Mouse (Mus musculus): ENCODE results near the gene Mafg. TPM values are rescaled to one million over a fixed set of nuclear protein-coding genes. Genes with fewer than 3 reads are reported as not detected.

The Mafg gene
- polyA plus RNA-seq, 1 experiment from 2014 or later: 58.3 TPM

- peak; percentile 68 for ATAC-seq
- Histone ChIP-seq H3K4me3 (peak overlapping the region; percentile 87), H3K4me1 (peaks cover 48% of the 10 kb centered on the region)
These were observed 52.5 kb downstream of the Mafg start for GRCm38 (mm10) chr11:120580871-120581331.

GRCm38 (mm10) chr11:120580190-120580589, 53.2 kb downstream of the Mafg start:
- Histone ChIP-seq H3K4me2 (peak overlapping the region; percentile 98), H3K27ac (peak overlapping the region; percentile 93), H3K36me3 (peaks cover 63% of the 10 kb centered on the region), H3K9ac (peak overlapping the region; percentile 89), H3K27me3 (replicated peaks) (no peaks in the 10 kb centered on the region), H3K4me1 (peaks cover 52% of the 10 kb centered on the region), H3K9me3 (replicated peaks) (no peaks in the 10 kb centered on the region), H3K4me3 (peak overlapping the region; percentile 87)
- no peak for ATAC-seq
- 45% methylated on average over 7 of the region's 7 CpGs for WGBS (ENCODE audit: insufficient replicate concordance)

More at GRCm38 (mm10) chr11:120580871-120581331, 52.5 kb downstream of the Mafg start:
- under 1% methylated on average over 43 of the region's 44 CpGs for WGBS (ENCODE audit: insufficient replicate concordance)
- Histone ChIP-seq H3K27me3 (replicated peaks) (no peaks in the 10 kb centered on the region), H3K27ac (peak overlapping the region; percentile 93), H3K9me3 (replicated peaks) (no peaks in the 10 kb centered on the region), H3K4me2 (peak overlapping the region; percentile 98), H3K9ac (peak overlapping the region; percentile 89), H3K36me3 (peaks cover 71% of the 10 kb centered on the region)

GRCm38 (mm10) chr11:120579316-120580107, 53.9 kb downstream of the Mafg start:
- H3K9ac ChIP-seq: 0 out of 2 replicates have a peak overlapping the region, but pooled peaks have one; percentile 23
- 60% methylated on average over 15 of the region's 15 CpGs for WGBS (ENCODE audit: insufficient replicate concordance)
- no peak for ATAC-seq
- H3K4me3 ChIP-seq: peak overlapping the region; percentile 87
- H3K4me2 ChIP-seq: peak overlapping the region; percentile 98
- no peaks in the 10 kb centered on the region for H3K9me3 ChIP-seq (replicated peaks)
- peaks cover 57% of the 10 kb centered on the region for H3K4me1 ChIP-seq
- peak overlapping the region; percentile 93 for H3K27ac ChIP-seq
- no peaks in the 10 kb centered on the region for H3K27me3 ChIP-seq (replicated peaks)
- peaks cover 57% of the 10 kb centered on the region for H3K36me3 ChIP-seq

- Histone ChIP-seq H3K9me3 (replicated peaks) (no peaks in the 10 kb centered on the region), H3K9ac (0 out of 2 replicates have a peak overlapping the region, but pooled peaks have one; percentile 23), H3K27me3 (replicated peaks) (no peaks in the 10 kb centered on the region), H3K4me2 (0 out of 2 replicates have a peak overlapping the region, but pooled peaks have one; percentile 98), H3K4me1 (peaks cover 62% of the 10 kb centered on the region), H3K4me3 (no peak overlapping the region), H3K36me3 (peaks cover 49% of the 10 kb centered on the region), H3K27ac (peak overlapping the region; percentile 45; the same call in 1 of the 2 replicates)
- ATAC-seq: no peak
- WGBS (ENCODE audit: insufficient replicate concordance): 86% methylated on average over 10 of the region's 11 CpGs
These were observed 54.6 kb downstream of the Mafg start for GRCm38 (mm10) chr11:120578694-120579243.

- Histone ChIP-seq H3K4me1 (peaks cover 62% of the 10 kb centered on the region), H3K36me3 (peaks cover 43% of the 10 kb centered on the region), H3K9ac (no peak overlapping the region), H3K27ac (peak overlapping the region; percentile 67), H3K4me3 (no peak overlapping the region), H3K4me2 (no peak overlapping the region), H3K27me3 (replicated peaks) (no peaks in the 10 kb centered on the region), H3K9me3 (replicated peaks) (no peaks in the 10 kb centered on the region)
- 79% methylated on average over 10 of the region's 10 CpGs for WGBS (ENCODE audit: insufficient replicate concordance)
- no peak for ATAC-seq
These were observed 55.2 kb downstream of the Mafg start for GRCm38 (mm10) chr11:120578024-120578693.

GRCm38 (mm10) chr11:120577211-120578023, 56.0 kb downstream of the Mafg start:
- no peak for ATAC-seq
- H3K4me2 ChIP-seq: no peak overlapping the region
- H3K4me3 ChIP-seq: no peak overlapping the region
- no peaks in the 10 kb centered on the region for H3K27me3 ChIP-seq (replicated peaks)
- H3K4me1 ChIP-seq: peaks cover 60% of the 10 kb centered on the region
- no peaks in the 10 kb centered on the region for H3K9me3 ChIP-seq (replicated peaks)
- peak overlapping the region; percentile 67 for H3K27ac ChIP-seq
- 79% methylated on average over 7 of the region's 7 CpGs for WGBS (ENCODE audit: insufficient replicate concordance)
- no peak overlapping the region for H3K9ac ChIP-seq
- peaks cover 40% of the 10 kb centered on the region for H3K36me3 ChIP-seq

- H3K27me3 ChIP-seq (replicated peaks): no peaks in the 10 kb centered on the region
- H3K9ac ChIP-seq: no peak overlapping the region
- H3K4me3 ChIP-seq: no peak overlapping the region
- peak overlapping the region; percentile 67 for H3K27ac ChIP-seq
- ATAC-seq: no peak
- WGBS (ENCODE audit: insufficient replicate concordance): 80% methylated on average over 3 of the region's 3 CpGs
- H3K4me2 ChIP-seq: no peak overlapping the region
- no peaks in the 10 kb centered on the region for H3K9me3 ChIP-seq (replicated peaks)
- H3K36me3 ChIP-seq: peaks cover 40% of the 10 kb centered on the region
- peaks cover 60% of the 10 kb centered on the region for H3K4me1 ChIP-seq
These were observed 56.9 kb downstream of the Mafg start for GRCm38 (mm10) chr11:120576365-120576981.

- H3K27me3 ChIP-seq (replicated peaks): no peaks in the 10 kb centered on the region
- ATAC-seq: no peak
- no peaks in the 10 kb centered on the region for H3K9me3 ChIP-seq (replicated peaks)
- H3K4me1 ChIP-seq: peaks cover 66% of the 10 kb centered on the region
- H3K27ac ChIP-seq: peak overlapping the region; percentile 67
- peaks cover 46% of the 10 kb centered on the region for H3K36me3 ChIP-seq
- no peak overlapping the region for H3K4me3 ChIP-seq
- no peak overlapping the region for H3K4me2 ChIP-seq
- no peak overlapping the region for H3K9ac ChIP-seq
These were observed 57.5 kb downstream of the Mafg start for GRCm38 (mm10) chr11:120575940-120576339.

Small RNA genes within 50 kb of the gene (microRNA-seq; reads per million reads assigned to microRNA genes)
- gene Mir6936: 7.4 reads per million, percentile 16 among the genes with 10 or more reads in this experiment

Other genes starting within 250 kb of the Mafg start
- 44.9 and 46.3 TPM in 2 replicates for gene Nploc4, start 195.9 kb downstream of the Mafg start, polyA plus RNA-seq (2016; fragmentation: Nextera tagmentation; extraction: Ambion mirVana)
- not detected in 2 replicates for gene Tspan10, start 191.0 kb downstream of the Mafg start, polyA plus RNA-seq (2016; fragmentation: Nextera tagmentation; extraction: Ambion mirVana)
- gene Pde6g, start 180.1 kb downstream of the Mafg start, polyA plus RNA-seq (2016; fragmentation: Nextera tagmentation; extraction: Ambion mirVana): 0.13 and 0.25 TPM in 2 replicates
- 8.1 and 9.6 TPM in 2 replicates for gene Oxld1, start 175.5 kb downstream of the Mafg start, polyA plus RNA-seq (2016; fragmentation: Nextera tagmentation; extraction: Ambion mirVana)
- gene Ccdc137, start 175.5 kb downstream of the Mafg start, polyA plus RNA-seq (2016; fragmentation: Nextera tagmentation; extraction: Ambion mirVana): 31.3 and 32.3 TPM in 2 replicates
- gene Arl16, start 166.0 kb downstream of the Mafg start, polyA plus RNA-seq (2016; fragmentation: Nextera tagmentation; extraction: Ambion mirVana): 22.3 and 24.2 TPM in 2 replicates
- gene Mrpl12, start 149.0 kb downstream of the Mafg start, polyA plus RNA-seq (2016; fragmentation: Nextera tagmentation; extraction: Ambion mirVana): 161 and 166 TPM in 2 replicates
- 47.0 and 54.9 TPM in 2 replicates for gene Slc25a10, start 141.8 kb downstream of the Mafg start, polyA plus RNA-seq (2016; fragmentation: Nextera tagmentation; extraction: Ambion mirVana)
- gene Gcgr, start 102.9 kb downstream of the Mafg start, polyA plus RNA-seq (2016; fragmentation: Nextera tagmentation; extraction: Ambion mirVana): 8.5 and 9.6 TPM in 2 replicates
- 60.4 and 61.8 TPM in 2 replicates for gene Mcrip1, start 83.9 kb downstream of the Mafg start, polyA plus RNA-seq (2016; fragmentation: Nextera tagmentation; extraction: Ambion mirVana)
- not detected in 2 replicates for gene Ppp1r27, start 82.5 kb downstream of the Mafg start, polyA plus RNA-seq (2016; fragmentation: Nextera tagmentation; extraction: Ambion mirVana)
- 443 and 468 TPM in 2 replicates for gene P4hb, start 60.3 kb downstream of the Mafg start, polyA plus RNA-seq (2016; fragmentation: Nextera tagmentation; extraction: Ambion mirVana)
- gene Arhgdia, start 52.0 kb downstream of the Mafg start, polyA plus RNA-seq (2016; fragmentation: Nextera tagmentation; extraction: Ambion mirVana): 337 and 356 TPM in 2 replicates
- 542 and 545 TPM in 2 replicates for gene Alyref, start 35.2 kb downstream of the Mafg start, polyA plus RNA-seq (2016; fragmentation: Nextera tagmentation; extraction: Ambion mirVana)
- 118 and 120 TPM in 2 replicates for gene Anapc11, start 35.2 kb downstream of the Mafg start, polyA plus RNA-seq (2016; fragmentation: Nextera tagmentation; extraction: Ambion mirVana)
- 5.0 and 6.6 TPM in 2 replicates for gene Npb, start 25.1 kb downstream of the Mafg start, polyA plus RNA-seq (2016; fragmentation: Nextera tagmentation; extraction: Ambion mirVana)
- 135 and 142 TPM in 2 replicates for gene Pcyt2, start 15.7 kb downstream of the Mafg start, polyA plus RNA-seq (2016; fragmentation: Nextera tagmentation; extraction: Ambion mirVana)
- gene Sirt7, start 8.4 kb downstream of the Mafg start, polyA plus RNA-seq (2016; fragmentation: Nextera tagmentation; extraction: Ambion mirVana): 43.1 and 45.3 TPM in 2 replicates
- 11.0 and 11.3 TPM in 2 replicates for gene Pycr1, start 10.2 kb upstream of the Mafg start, polyA plus RNA-seq (2016; fragmentation: Nextera tagmentation; extraction: Ambion mirVana)
- 0.23 and 0.47 TPM in 2 replicates for gene Myadml2, start 14.6 kb upstream of the Mafg start, polyA plus RNA-seq (2016; fragmentation: Nextera tagmentation; extraction: Ambion mirVana)
- gene Notum, start 27.6 kb upstream of the Mafg start, polyA plus RNA-seq (2016; fragmentation: Nextera tagmentation; extraction: Ambion mirVana): 0.31 and 0.38 TPM in 2 replicates
- 65.1 and 65.2 TPM in 2 replicates for gene Aspscr1, start 39.4 kb upstream of the Mafg start, polyA plus RNA-seq (2016; fragmentation: Nextera tagmentation; extraction: Ambion mirVana)
- gene Cenpx, start 80.1 kb upstream of the Mafg start, polyA plus RNA-seq (2016; fragmentation: Nextera tagmentation; extraction: Ambion mirVana): 130 and 137 TPM in 2 replicates
- 23.3 and 23.6 TPM in 2 replicates for gene Lrrc45, start 80.3 kb upstream of the Mafg start, polyA plus RNA-seq (2016; fragmentation: Nextera tagmentation; extraction: Ambion mirVana)
- gene Rac3, start 87.9 kb upstream of the Mafg start, polyA plus RNA-seq (2016; fragmentation: Nextera tagmentation; extraction: Ambion mirVana): 2.8 and 3.1 TPM in 2 replicates
- gene Dcxr, start 93.7 kb upstream of the Mafg start, polyA plus RNA-seq (2016; fragmentation: Nextera tagmentation; extraction: Ambion mirVana): 8.4 and 10.0 TPM in 2 replicates
- gene Cbr2, start 98.5 kb upstream of the Mafg start, polyA plus RNA-seq (2016; fragmentation: Nextera tagmentation; extraction: Ambion mirVana): 0.13 TPM in 1 of 2 replicates, not detected in the other
- gene Hmga1b, start 129.2 kb upstream of the Mafg start, polyA plus RNA-seq (2016; fragmentation: Nextera tagmentation; extraction: Ambion mirVana): 6.4 and 7.3 TPM in 2 replicates
- gene Rfng, start 150.6 kb upstream of the Mafg start, polyA plus RNA-seq (2016; fragmentation: Nextera tagmentation; extraction: Ambion mirVana): 22.4 and 22.9 TPM in 2 replicates
- 128 and 135 TPM in 2 replicates for gene Gps1, start 150.7 kb upstream of the Mafg start, polyA plus RNA-seq (2016; fragmentation: Nextera tagmentation; extraction: Ambion mirVana)
- gene Dus1l, start 162.8 kb upstream of the Mafg start, polyA plus RNA-seq (2016; fragmentation: Nextera tagmentation; extraction: Ambion mirVana): 99.5 and 100.0 TPM in 2 replicates
- 35.9 and 40.3 TPM in 2 replicates for gene Fasn, start 190.9 kb upstream of the Mafg start, polyA plus RNA-seq (2016; fragmentation: Nextera tagmentation; extraction: Ambion mirVana)

Measured in liver, embryonic 12.5 days (tissue).